Mouse (Mus musculus) MEL (cell line): Measurements from ENCODE around the gene Pttg1. TPM values are rescaled to one million over a fixed set of nuclear protein-coding genes. Genes with fewer than 3 reads are reported as not detected.

Experiments used
- DNase-seq: peaks from one replicate; pipeline ENCODE4 v3.0.0; 2011; ENCODE audit warnings: low read depth, low spot score
- H3K27ac ChIP-seq: 2 replicates; pipeline ENCODE4 v1.5.1; 2012; ENCODE audit warnings: low read depth, mild to moderate bottlenecking, control low read depth, low read length, moderate library complexity; ENCODE audit not compliant: control insufficient read depth
- H3K27me3 ChIP-seq, 2 experiments: fragments of 150-350 bp in 1 of 2; sonication (generic) in 1 of 2; 2 replicates each; pipeline ENCODE4 v1.6.1; 2012; ENCODE audit warnings: low read length in 2 of 2, mild to moderate bottlenecking in 2 of 2, improper control_type of control experiment in 1 of 2, moderate library complexity in 1 of 2; ENCODE audit not compliant: insufficient read depth in 2 of 2, control insufficient read depth in 1 of 2
- H3K36me3 ChIP-seq, 2 experiments: 2 replicates each; pipeline ENCODE4 v1.6.1; 2012 to 2014; ENCODE audit warnings: low read length in 2 of 2, improper control_type of control experiment in 1 of 2, inconsistent platforms in 1 of 2, mild to moderate bottlenecking in 1 of 2; ENCODE audit not compliant: insufficient read depth in 2 of 2, control insufficient read depth in 1 of 2
- H3K4me1 ChIP-seq, 2 experiments: fragments of 150-350 bp in 1 of 2; sonication (generic) in 1 of 2; 2 replicates each; pipeline ENCODE4 v1.6.1; 2012; ENCODE audit warnings: low read length in 2 of 2, improper control_type of control experiment in 1 of 2, mild to moderate bottlenecking in 1 of 2; ENCODE audit not compliant: insufficient read depth in 2 of 2, control insufficient read depth in 1 of 2
- H3K4me3 ChIP-seq, 2 experiments: fragments of 150-350 bp in 1 of 2; sonication (generic) in 1 of 2; 2 replicates each; pipeline ENCODE4 v1.5.1; 2012; ENCODE audit warnings: low read depth in 2 of 2, low read length in 2 of 2, mild to moderate bottlenecking in 2 of 2, moderate library complexity in 2 of 2, control low read depth in 1 of 2, improper control_type of control experiment in 1 of 2; ENCODE audit not compliant: control insufficient read depth in 1 of 2, insufficient read depth in 1 of 2
- H3K79me2 ChIP-seq: 2 replicates; pipeline ENCODE4 v1.6.1; 2012; ENCODE audit warnings: mild to moderate bottlenecking, low read length, moderate library complexity; ENCODE audit not compliant: control insufficient read depth, poor library complexity, insufficient read depth
- H3K9ac ChIP-seq: 2 replicates; pipeline ENCODE4 v1.6.1; 2012; ENCODE audit warnings: low read depth, mild to moderate bottlenecking, control low read depth, low read length, moderate library complexity; ENCODE audit not compliant: control insufficient read depth, poor library complexity, severe bottlenecking
- H3K9me3 ChIP-seq: fragments of 150-350 bp; sonication (generic); replicated peaks from 2 replicates; pipeline ENCODE4 v1.6.1; 2012; ENCODE audit warnings: mild to moderate bottlenecking, low read length, improper control_type of control experiment, moderate library complexity; ENCODE audit not compliant: insufficient read depth
- BHLHE40 ChIP-seq: IDR thresholded peaks from 2 replicates; pipeline ENCODE4 v1.6.1; 2012; ENCODE audit warnings: low read depth, mild to moderate bottlenecking, inconsistent platforms, low read length, improper control_type of control experiment, borderline replicate concordance
- CHD1 ChIP-seq: IDR thresholded peaks from 2 replicates; pipeline ENCODE4 v1.6.1; 2012; ENCODE audit warnings: low read depth, mild to moderate bottlenecking, inconsistent platforms, low read length, improper control_type of control experiment
- CTCF ChIP-seq, 3 experiments: IDR thresholded peaks in 2 of 3; conservative IDR thresholded peaks in 1 of 3; 2 replicates each; pipeline ENCODE4 v1.5.1; 2011 to 2012; ENCODE audit warnings: low read length in 3 of 3, low read depth in 2 of 3, mild to moderate bottlenecking in 2 of 3, improper control_type of control experiment in 1 of 3, inconsistent platforms in 1 of 3, mixed read lengths in 1 of 3, moderate library complexity in 1 of 3; ENCODE audit not compliant: control insufficient read depth in 1 of 3, insufficient read depth in 1 of 3, poor library complexity in 1 of 3, severe bottlenecking in 1 of 3
- E2F4 ChIP-seq: IDR thresholded peaks from 2 replicates; pipeline ENCODE4 v1.6.1; 2011; ENCODE audit warnings: low read depth, low read length, improper control_type of control experiment, borderline replicate concordance
- EP300 ChIP-seq, 2 experiments: IDR thresholded peaks; 2 replicates each; pipeline ENCODE4 v1.6.1; 2011; ENCODE audit warnings: improper control_type of control experiment in 2 of 2, low read length in 2 of 2, low read depth in 1 of 2, mild to moderate bottlenecking in 1 of 2
- ETS1 ChIP-seq: IDR thresholded peaks from 2 replicates; pipeline ENCODE4 v1.6.1; 2012; ENCODE audit warnings: low read depth, mild to moderate bottlenecking, inconsistent platforms, low read length, improper control_type of control experiment, moderate library complexity
- GATA1 ChIP-seq: IDR thresholded peaks from 2 replicates; pipeline ENCODE4 v1.6.1; 2011; ENCODE audit warnings: low read depth, low read length, improper control_type of control experiment
- JUND ChIP-seq: IDR thresholded peaks from 2 replicates; pipeline ENCODE4 v1.6.1; 2011; ENCODE audit warnings: low read depth, mild to moderate bottlenecking, improper control_type of control experiment, low read length
- KAT2A ChIP-seq: conservative IDR thresholded peaks from 2 replicates; pipeline ENCODE4 v1.6.1; 2012; ENCODE audit warnings: low read depth, low read length, improper control_type of control experiment, inconsistent platforms
- MAX ChIP-seq: IDR thresholded peaks from 2 replicates; pipeline ENCODE4 v1.6.1; 2011; ENCODE audit warnings: low read length, improper control_type of control experiment
- MAZ ChIP-seq: IDR thresholded peaks from 2 replicates; pipeline ENCODE4 v1.6.1; 2012; ENCODE audit warnings: low read depth, mild to moderate bottlenecking, inconsistent platforms, low read length, improper control_type of control experiment
- MXI1 ChIP-seq: IDR thresholded peaks from 2 replicates; pipeline ENCODE4 v1.6.1; 2011; ENCODE audit warnings: mild to moderate bottlenecking, low read depth, low read length, improper control_type of control experiment
- MYC ChIP-seq: IDR thresholded peaks from 2 replicates; pipeline ENCODE4 v1.6.1; 2011; ENCODE audit warnings: low read depth, mild to moderate bottlenecking, low read length, improper control_type of control experiment, moderate library complexity
- NELFE ChIP-seq: IDR thresholded peaks from 2 replicates; pipeline ENCODE4 v1.6.1; 2011; ENCODE audit warnings: low read depth, low read length, improper control_type of control experiment
- NRF1 ChIP-seq: IDR thresholded peaks from 2 replicates; pipeline ENCODE4 v1.6.1; 2014; ENCODE audit warnings: low read depth, mild to moderate bottlenecking, inconsistent platforms, low read length, improper control_type of control experiment, moderate library complexity; ENCODE audit not compliant: poor library complexity, insufficient read depth, severe bottlenecking
- POLR2AphosphoS2 ChIP-seq: IDR thresholded peaks from 2 replicates; pipeline ENCODE4 v1.6.1; 2011; ENCODE audit warnings: low read length, improper control_type of control experiment
- POLR2AphosphoS5 ChIP-seq: IDR thresholded peaks from 2 replicates; pipeline ENCODE4 v1.6.1; 2012; ENCODE audit warnings: low read depth, borderline replicate concordance, mild to moderate bottlenecking, inconsistent platforms, low read length, moderate library complexity, mixed read lengths
- RAD21 ChIP-seq: IDR thresholded peaks from 2 replicates; pipeline ENCODE4 v1.6.1; 2011; ENCODE audit warnings: mild to moderate bottlenecking, low read depth, low read length, improper control_type of control experiment
- RCOR1 ChIP-seq: IDR thresholded peaks from 2 replicates; pipeline ENCODE4 v1.6.1; 2012; ENCODE audit warnings: low read depth, mild to moderate bottlenecking, inconsistent platforms, low read length, improper control_type of control experiment
- SIN3A ChIP-seq: IDR thresholded peaks from 2 replicates; pipeline ENCODE4 v1.6.1; 2012; ENCODE audit warnings: low read length, improper control_type of control experiment, inconsistent platforms
- TBP ChIP-seq: IDR thresholded peaks from 2 replicates; pipeline ENCODE4 v1.8.0; 2011; ENCODE audit warnings: low read depth, low read length, improper control_type of control experiment
- TCF12 ChIP-seq: IDR thresholded peaks from 2 replicates; pipeline ENCODE4 v1.6.1; 2014; ENCODE audit warnings: low read depth, mild to moderate bottlenecking, inconsistent platforms, low read length, improper control_type of control experiment, moderate library complexity
- ZKSCAN1 ChIP-seq: IDR thresholded peaks from 2 replicates; pipeline ENCODE4 v1.6.1; 2012; ENCODE audit warnings: low read depth, mild to moderate bottlenecking, inconsistent platforms, low read length, improper control_type of control experiment, moderate library complexity
- ZMIZ1 ChIP-seq: IDR thresholded peaks from 2 replicates; pipeline ENCODE4 v1.6.1; 2012; ENCODE audit warnings: low read depth, mild to moderate bottlenecking, inconsistent platforms, low read length, improper control_type of control experiment, moderate library complexity
- polyA plus RNA-seq, 2 experiments: library from polyadenylated mRNA; stranded (reverse) in 1 of 2; unstranded in 1 of 2; fragments of >175 nt in 1 of 2; fragments of >200 nt in 1 of 2; gene quantifications; 2 replicates each; pipeline versions ENCODE4 v1.2.1 to v1.2.4; 2012; ENCODE audit warnings: low replicate concordance in 2 of 2, low read depth in 1 of 2; ENCODE audit not compliant: insufficient read length in 2 of 2, insufficient read depth in 1 of 2, missing spikeins in 1 of 2
- total RNA-seq: library from RNA; depleted of rRNA; stranded (reverse); fragments of 300-350 nt; gene quantifications from 2 replicates; pipeline ENCODE4 v1.2.3, GENCODE M21; 2012

Pttg1 gene
- total and polyA plus RNA-seq, 3 experiments = 73.6 to 140 TPM; not detected in 1

GRCm38 (mm10) chr11:43379488-43379887, 46.6 kb downstream of the Pttg1 start:
- Histone ChIP-seq H3K9ac (no peak overlapping the region), H3K4me1 (no peaks in the 10 kb centered on the region), H3K9me3 (no peaks in the 10 kb centered on the region), H3K4me3 (no peak overlapping the region), H3K27me3 (no peaks in the 10 kb centered on the region; a peak in 1 of 4 replicates), H3K79me2 (no peaks in the 10 kb centered on the region), H3K36me3 (no peaks in the 10 kb centered on the region), H3K27ac (no peak overlapping the region)
- no peak for TF ChIP-seq MAZ
- no peak for TF ChIP-seq JUND
- TF ChIP-seq BHLHE40 = no peak
- no peak for TF ChIP-seq POLR2AphosphoS2
- TF ChIP-seq CHD1 = no peak
- TF ChIP-seq RCOR1 = no peak
- TF ChIP-seq ZKSCAN1 = no peak
- TF ChIP-seq NRF1 = no peak
- TF ChIP-seq E2F4 = no peak
- no peak for TF ChIP-seq EP300 (IDR thresholded peaks at IDR 0.05; ENCODE audit: low read depth in 1 of 2, low read length in 2 of 2)
- TF ChIP-seq TCF12 = no peak
- DNase-seq = no peak

GRCm38 (mm10) chr11:43377083-43377850, 48.8 kb downstream of the Pttg1 start:
- Histone ChIP-seq H3K4me3 (no peak overlapping the region), H3K36me3 (no peaks in the 10 kb centered on the region)
- no peak for TF ChIP-seq MYC
- TF ChIP-seq ZKSCAN1 = no peak
- no peak for TF ChIP-seq POLR2AphosphoS5
- no peak for TF ChIP-seq ZMIZ1
- no peak for TF ChIP-seq POLR2AphosphoS2
- TF ChIP-seq CTCF (IDR thresholded peaks at IDR 0.05 in 2 of 3, conservative IDR thresholded peaks at IDR 0.05 in 1 of 3; ENCODE audit: control insufficient read depth in 1 of 3, insufficient read depth in 1 of 3, low read depth in 2 of 3, low read length in 3 of 3, poor library complexity in 1 of 3, severe bottlenecking in 1 of 3) = no peak
- TF ChIP-seq KAT2A = no peak
- TF ChIP-seq EP300 (IDR thresholded peaks at IDR 0.05; ENCODE audit: low read depth in 1 of 2, low read length in 2 of 2) = no peak
- TF ChIP-seq MAX = no peak
- TF ChIP-seq JUND = no peak
- TF ChIP-seq RAD21 = no peak
- no peak for TF ChIP-seq NELFE
- TF ChIP-seq MAZ = no peak
- TF ChIP-seq GATA1 = no peak
- no peak for TF ChIP-seq TCF12
- no peak for TF ChIP-seq CHD1
- TF ChIP-seq TBP = no peak
- TF ChIP-seq ETS1 = no peak
- TF ChIP-seq MXI1 = no peak
- no peak for TF ChIP-seq SIN3A
- TF ChIP-seq, all 39 proteins: peak for 0
- no peaks in the 10 kb centered on the region for H3K9me3 ChIP-seq
- DNase-seq = no peak
- no peaks in the 10 kb centered on the region for H3K79me2 ChIP-seq
- no peaks in the 10 kb centered on the region for H3K4me1 ChIP-seq
- H3K9ac ChIP-seq = no peak overlapping the region
- H3K27ac ChIP-seq = no peak overlapping the region
- no peaks in the 10 kb centered on the region; a peak in 1 of 4 replicates for H3K27me3 ChIP-seq
